Mouse (Mus musculus) neural tube, embryonic 13.5 days (tissue): ENCODE results near the gene Edil3. TPM values are rescaled to one million over a fixed set of nuclear protein-coding genes. Genes with fewer than 3 reads are reported as not detected.

Experiments
- ATAC-seq: fragments of 200-750 bp; cut with Nextera tagmentation; 2 replicates; pipeline ENCODE4 v1.8.0; 2017; ENCODE audit warnings: low read depth, mild to moderate bottlenecking, moderate TSS enrichment, moderate library complexity
- H3K27ac ChIP-seq: fragments of 300-500 bp; sonication (generic); replicated peaks from 2 replicates; pipeline ENCODE4 v1.5.1; 2015; ENCODE audit warnings: moderate library complexity, mild to moderate bottlenecking, inconsistent platforms
- H3K27me3 ChIP-seq: fragments of 300-500 bp; sonication (generic); 2 replicates; pipeline ENCODE4 v1.6.1; 2015; ENCODE audit warnings: mild to moderate bottlenecking, inconsistent platforms
- H3K36me3 ChIP-seq: fragments of 300-500 bp; sonication (generic); 2 replicates; pipeline ENCODE4 v1.6.1; 2015; ENCODE audit warnings: mild to moderate bottlenecking, inconsistent platforms
- H3K4me1 ChIP-seq: fragments of 300-500 bp; sonication (generic); replicated peaks from 2 replicates; pipeline ENCODE4 v1.6.1; 2015; ENCODE audit warnings: inconsistent platforms
- H3K4me2 ChIP-seq: fragments of 300-500 bp; sonication (generic); 2 replicates; pipeline ENCODE4 v1.6.1; 2015; ENCODE audit warnings: inconsistent platforms, mild to moderate bottlenecking, moderate library complexity
- H3K4me3 ChIP-seq: fragments of 300-500 bp; sonication (generic); 2 replicates; pipeline ENCODE4 v1.5.1; 2015; ENCODE audit warnings: mild to moderate bottlenecking, inconsistent platforms
- H3K9ac ChIP-seq: fragments of 300-500 bp; sonication (generic); 2 replicates; pipeline ENCODE4 v1.6.1; 2015; ENCODE audit warnings: moderate library complexity, mild to moderate bottlenecking, inconsistent platforms
- H3K9me3 ChIP-seq: fragments of 300-500 bp; sonication (generic); 2 replicates; pipeline ENCODE4 v1.6.1; 2016; ENCODE audit warnings: inconsistent platforms
- WGBS: fragments of 180-500 bp; shearing (Covaris S2); methylation state at CpG from one replicate; pipeline ENCODE4 v1.1.7; 2015; 5-methylcytosine and 5-hydroxymethylcytosine counted together
- polyA plus RNA-seq: library from polyadenylated mRNA; unstranded; fragments of >200 nt; fragmentation: Nextera tagmentation; extraction: Ambion mirVana; gene quantifications from 2 replicates; pipeline ENCODE4 v1.2.1, GENCODE M21; 2015

The Edil3 gene
- polyA plus RNA-seq, 1 experiment from 2014 or later, result 63.7 TPM

- Histone ChIP-seq H3K9ac (no peak overlapping the region), H3K4me1 (no peaks in the 10 kb centered on the region), H3K4me2 (no peak overlapping the region), H3K27ac (no peak overlapping the region), H3K4me3 (no peak overlapping the region), H3K27me3 (no peaks in the 10 kb centered on the region), H3K36me3 (no peaks in the 10 kb centered on the region), H3K9me3 (no peaks in the 10 kb centered on the region)
- 80% methylated on average over 3 of the region's 3 CpGs for WGBS
- ATAC-seq, result no peak
These were observed 330.6 kb downstream of the Edil3 start for GRCm38 (mm10) chr13:89151878-89152277.

GRCm38 (mm10) chr13:89167960-89168359 is 346.7 kb downstream of the Edil3 start:
- WGBS, result 75% methylated on average over 1 of the region's 1 CpGs

DNA sequence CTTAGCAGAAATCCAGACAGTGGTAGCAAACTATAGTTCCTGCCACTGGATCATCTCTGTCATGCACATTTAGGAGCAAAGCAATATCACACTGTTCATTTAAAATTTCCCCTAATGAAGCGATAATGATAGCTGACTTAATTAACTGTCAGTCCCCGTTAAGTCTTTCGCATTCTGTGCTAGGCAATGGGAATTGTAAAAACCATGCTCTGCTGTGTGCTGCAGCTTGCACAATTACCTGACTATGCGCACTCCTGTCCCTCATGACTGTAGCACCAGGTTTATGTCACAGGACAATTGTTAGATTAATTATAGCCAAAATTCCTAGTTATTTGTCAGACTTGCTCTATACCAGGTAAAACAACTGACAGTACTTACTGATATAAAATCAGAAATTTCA is 348.8 kb downstream of the Edil3 start:
- Histone ChIP-seq H3K9ac (no peak overlapping the region), H3K4me2 (no peak overlapping the region), H3K9me3 (no peaks in the 10 kb centered on the region), H3K36me3 (no peaks in the 10 kb centered on the region), H3K4me3 (no peak overlapping the region), H3K4me1 (no peaks in the 10 kb centered on the region), H3K27me3 (no peaks in the 10 kb centered on the region), H3K27ac (no peak overlapping the region)
- no peak for ATAC-seq
- WGBS, result 72% methylated on average over 4 of the region's 4 CpGs

More at GRCm38 (mm10) chr13:89167960-89168359, 346.7 kb downstream of the Edil3 start:
- Histone ChIP-seq H3K27ac (no peak overlapping the region), H3K27me3 (no peaks in the 10 kb centered on the region), H3K4me2 (no peak overlapping the region), H3K4me1 (no peaks in the 10 kb centered on the region), H3K4me3 (no peak overlapping the region), H3K9ac (no peak overlapping the region), H3K9me3 (no peaks in the 10 kb centered on the region), H3K36me3 (no peaks in the 10 kb centered on the region)
- ATAC-seq, result no peak

DNA sequence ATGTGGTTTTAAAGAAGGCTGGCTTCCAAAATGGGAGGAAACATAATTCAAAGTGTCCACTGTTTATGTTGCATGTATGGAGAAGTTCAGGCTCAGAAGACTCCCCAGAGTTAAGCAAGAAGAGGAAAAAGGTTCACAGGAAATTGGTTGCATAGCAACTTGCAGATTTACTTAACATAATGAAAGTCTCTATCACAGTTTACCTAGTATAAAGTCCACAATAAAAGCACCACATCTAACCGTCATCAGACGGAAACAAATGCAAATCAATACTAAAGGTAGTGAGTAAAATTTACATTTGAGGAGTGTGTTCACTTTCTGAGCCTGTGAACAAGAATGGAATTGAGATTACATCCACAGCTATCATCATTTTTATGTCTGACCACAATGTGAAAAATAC is 353.9 kb downstream of the Edil3 start:
- no peaks in the 10 kb centered on the region for H3K27me3 ChIP-seq

DNA sequence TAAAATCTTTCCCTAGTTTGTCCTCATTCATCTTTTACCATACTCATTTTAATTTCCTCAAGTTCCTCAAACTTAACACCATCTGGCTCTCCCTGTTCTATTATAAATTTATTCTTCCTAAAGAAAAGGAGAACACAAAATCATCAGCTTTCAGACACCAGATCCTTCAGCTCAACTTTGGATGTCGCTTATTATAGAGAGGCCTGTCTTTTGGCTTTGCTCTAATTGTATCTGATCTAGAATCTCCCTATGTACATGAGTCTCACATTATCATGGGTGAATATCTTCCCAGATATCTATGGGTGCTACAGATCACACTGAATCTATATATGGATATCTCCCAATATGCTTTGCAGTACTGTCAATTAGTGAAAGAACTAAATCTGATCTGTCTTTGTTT is 367.8 kb downstream of the Edil3 start:
- Histone ChIP-seq H3K36me3 (no peaks in the 10 kb centered on the region), H3K4me1 (no peaks in the 10 kb centered on the region), H3K4me2 (no peak overlapping the region), H3K4me3 (no peak overlapping the region), H3K27me3 (no peaks in the 10 kb centered on the region), H3K9ac (no peak overlapping the region), H3K9me3 (no peaks in the 10 kb centered on the region), H3K27ac (no peak overlapping the region)
- ATAC-seq, result no peak
- WGBS, result 94% methylated on average over 1 of the region's 1 CpGs

More for the DNA sequence above, 353.9 kb downstream of the Edil3 start:
- 78% methylated on average over 2 of the region's 2 CpGs for WGBS
- Histone ChIP-seq H3K36me3 (no peaks in the 10 kb centered on the region), H3K4me3 (no peak overlapping the region), H3K4me2 (no peak overlapping the region), H3K27ac (no peak overlapping the region), H3K4me1 (no peaks in the 10 kb centered on the region), H3K9me3 (no peaks in the 10 kb centered on the region), H3K9ac (no peak overlapping the region)
- ATAC-seq, result no peak

- no peak overlapping the region for H3K9ac ChIP-seq
- H3K4me2 ChIP-seq, result no peak overlapping the region
- H3K4me3 ChIP-seq, result no peak overlapping the region
- no peaks in the 10 kb centered on the region for H3K9me3 ChIP-seq
- H3K36me3 ChIP-seq, result no peaks in the 10 kb centered on the region
- no peak overlapping the region for H3K27ac ChIP-seq
- H3K4me1 ChIP-seq, result no peaks in the 10 kb centered on the region
- no peak for ATAC-seq
- WGBS, result 49% methylated on average over 2 of the region's 2 CpGs
- H3K27me3 ChIP-seq, result no peaks in the 10 kb centered on the region
These were observed 375.7 kb downstream of the Edil3 start for GRCm38 (mm10) chr13:89197019-89197418.

GRCm38 (mm10) chr13:89199275-89199674 is 378.0 kb downstream of the Edil3 start:
- no peak overlapping the region for H3K27ac ChIP-seq
- H3K9ac ChIP-seq, result no peak overlapping the region
- H3K4me1 ChIP-seq, result no peaks in the 10 kb centered on the region
- H3K36me3 ChIP-seq, result no peaks in the 10 kb centered on the region
- no peak for ATAC-seq
- no peaks in the 10 kb centered on the region for H3K9me3 ChIP-seq
- no peaks in the 10 kb centered on the region for H3K27me3 ChIP-seq
- 51% methylated on average over 2 of the region's 2 CpGs for WGBS
- no peak overlapping the region for H3K4me2 ChIP-seq
- no peak overlapping the region for H3K4me3 ChIP-seq

GRCm38 (mm10) chr13:89238104-89238503 is 416.8 kb downstream of the Edil3 start:
- Histone ChIP-seq H3K4me3 (no peak overlapping the region), H3K9me3 (no peaks in the 10 kb centered on the region), H3K36me3 (no peaks in the 10 kb centered on the region), H3K27me3 (no peaks in the 10 kb centered on the region), H3K4me1 (no peaks in the 10 kb centered on the region), H3K9ac (no peak overlapping the region), H3K27ac (no peak overlapping the region), H3K4me2 (no peak overlapping the region)
- WGBS, result 92% methylated on average over 1 of the region's 1 CpGs
- no peak for ATAC-seq

DNA sequence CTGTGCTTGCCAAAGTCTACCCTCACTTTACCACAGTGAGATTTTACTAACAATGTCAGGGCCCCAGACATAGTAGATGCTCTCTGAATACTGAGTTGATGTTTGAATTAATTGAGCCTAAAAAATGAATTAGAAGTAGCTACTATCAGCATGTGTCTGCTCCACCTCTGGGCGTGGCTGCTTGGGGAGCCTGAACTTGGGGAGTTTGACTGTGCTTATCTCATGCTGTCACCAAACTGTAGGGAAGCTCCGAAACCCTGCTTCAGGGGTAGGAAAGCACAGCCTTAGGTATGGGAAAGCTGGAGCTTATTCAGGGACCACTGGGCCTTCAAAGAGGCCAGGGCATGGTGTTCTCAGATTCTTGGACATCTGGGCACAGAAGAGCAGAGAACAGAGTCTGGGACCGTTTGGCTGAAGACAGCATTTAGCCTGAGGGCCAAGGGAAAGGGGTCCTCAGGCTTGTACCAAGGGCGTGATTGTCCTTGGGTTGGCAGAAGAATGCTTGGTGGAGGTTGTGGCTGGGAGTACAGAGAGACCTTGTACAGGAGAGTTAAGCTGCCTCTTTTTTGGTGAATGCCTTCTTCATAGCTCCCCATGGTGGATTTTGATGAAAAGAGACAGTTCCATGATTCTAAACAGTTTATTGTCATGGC is 432.8 kb downstream of the Edil3 start:
- H3K36me3 ChIP-seq, result no peaks in the 10 kb centered on the region
- no peak overlapping the region for H3K4me3 ChIP-seq
- WGBS, result 82% methylated on average over 4 of the region's 4 CpGs
- no peaks in the 10 kb centered on the region for H3K27me3 ChIP-seq
- H3K27ac ChIP-seq, result no peak overlapping the region
- ATAC-seq, result no peak
- no peak overlapping the region for H3K9ac ChIP-seq
- H3K4me1 ChIP-seq, result no peaks in the 10 kb centered on the region
- no peaks in the 10 kb centered on the region for H3K9me3 ChIP-seq
- no peak overlapping the region for H3K4me2 ChIP-seq

- H3K4me3 ChIP-seq, result no peak overlapping the region
- no peak overlapping the region for H3K27ac ChIP-seq
- ATAC-seq, result no peak
- 84% methylated on average over 1 of the region's 1 CpGs for WGBS
- H3K9ac ChIP-seq, result no peak overlapping the region
- no peaks in the 10 kb centered on the region for H3K9me3 ChIP-seq
- no peaks in the 10 kb centered on the region for H3K4me1 ChIP-seq
- no peaks in the 10 kb centered on the region for H3K36me3 ChIP-seq
- no peak overlapping the region for H3K4me2 ChIP-seq
- no peaks in the 10 kb centered on the region for H3K27me3 ChIP-seq
These were observed 435.6 kb downstream of the Edil3 start for GRCm38 (mm10) chr13:89256906-89257305.

DNA sequence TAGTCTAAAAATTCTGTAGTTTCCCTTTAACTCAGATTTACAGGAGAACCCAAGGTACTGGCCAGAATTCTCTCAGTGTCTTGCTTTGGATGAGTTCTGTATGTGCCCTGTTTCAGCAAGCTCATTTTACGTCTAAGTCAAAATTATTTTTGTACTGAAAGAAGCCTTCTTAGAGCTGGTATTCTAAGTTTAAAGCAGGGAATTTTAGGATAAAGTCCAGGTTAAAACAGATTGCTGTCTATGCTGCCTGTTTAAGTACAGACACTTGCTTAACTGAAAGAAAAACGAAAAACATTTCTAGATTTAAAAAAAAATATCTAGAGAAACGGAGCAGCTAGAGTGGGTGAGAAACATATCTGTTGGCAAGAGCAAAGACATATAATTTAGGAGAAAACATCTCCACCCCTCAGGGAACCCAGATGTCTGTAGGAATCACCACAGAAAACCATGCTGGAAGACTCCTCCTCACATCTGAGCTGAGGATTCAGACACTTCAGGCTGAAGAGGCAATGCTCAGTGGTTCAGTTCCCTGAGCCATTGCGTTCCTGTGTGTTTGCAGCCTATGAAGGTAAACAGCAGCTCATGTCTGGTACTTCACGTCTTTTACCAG is 465.5 kb downstream of the Edil3 start:
- Histone ChIP-seq H3K4me2 (no peak overlapping the region), H3K4me1 (no peaks in the 10 kb centered on the region), H3K4me3 (no peak overlapping the region), H3K27ac (no peak overlapping the region), H3K9me3 (no peaks in the 10 kb centered on the region), H3K36me3 (no peaks in the 10 kb centered on the region), H3K9ac (no peak overlapping the region), H3K27me3 (no peaks in the 10 kb centered on the region)
- ATAC-seq, result no peak
- WGBS, result 83% methylated on average over 5 of the region's 5 CpGs

- Histone ChIP-seq H3K9me3 (no peaks in the 10 kb centered on the region), H3K4me1 (no peaks in the 10 kb centered on the region), H3K27ac (no peak overlapping the region), H3K9ac (no peak overlapping the region), H3K4me3 (no peak overlapping the region), H3K4me2 (no peak overlapping the region), H3K36me3 (no peaks in the 10 kb centered on the region), H3K27me3 (no peaks in the 10 kb centered on the region)
- 82% methylated on average over 4 of the region's 4 CpGs for WGBS
- no peak for ATAC-seq
These were observed 466.9 kb downstream of the Edil3 start for GRCm38 (mm10) chr13:89288201-89288600.

DNA sequence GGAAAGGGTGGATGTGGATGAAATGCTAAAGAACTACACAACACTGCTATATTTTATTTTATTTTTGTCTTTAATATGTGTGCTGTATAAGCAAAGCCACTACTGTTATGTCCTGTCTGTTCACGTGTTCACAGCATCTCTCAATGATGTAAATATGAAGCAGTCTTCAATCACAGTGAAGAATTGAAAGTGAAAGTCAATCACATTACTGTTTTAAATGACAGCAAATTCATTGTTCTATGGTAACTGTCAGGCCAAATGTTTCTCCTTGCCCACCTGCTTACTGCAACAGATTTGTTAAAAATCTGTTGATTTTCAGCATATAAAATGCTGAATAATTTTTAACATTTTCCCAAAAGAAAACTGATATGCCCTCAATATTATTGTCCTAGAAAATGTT is 499.9 kb downstream of the Edil3 start:
- H3K36me3 ChIP-seq, result no peaks in the 10 kb centered on the region
- no peak overlapping the region for H3K4me2 ChIP-seq
- H3K9ac ChIP-seq, result no peak overlapping the region
- WGBS, result 73% methylated on average over 1 of the region's 1 CpGs
- H3K4me1 ChIP-seq, result no peaks in the 10 kb centered on the region
- no peak overlapping the region for H3K27ac ChIP-seq
- no peak overlapping the region for H3K4me3 ChIP-seq
- no peak for ATAC-seq
- H3K27me3 ChIP-seq, result no peaks in the 10 kb centered on the region
- no peaks in the 10 kb centered on the region for H3K9me3 ChIP-seq
